Mouse (Mus musculus) intestine, postnatal 0 days (tissue): ENCODE results near the gene Hba-a2. TPM values are rescaled to one million over a fixed set of nuclear protein-coding genes. Genes with fewer than 3 reads are reported as not detected.
A peak's percentile ranks its signal among the peaks of the same experiment; 100 is the strongest.
"Not testable (repeated sequence)": the region's sequence is repeated elsewhere in the genome, so short reads cannot be mapped to it uniquely, and the experiment has no call there.

Experiments
- ATAC-seq: fragments of 200-750 bp; cut with Nextera tagmentation; 2 replicates; pipeline ENCODE4 v1.8.0; 2017; ENCODE audit warnings: mild to moderate bottlenecking, moderate TSS enrichment, moderate library complexity
- H3K27ac ChIP-seq: fragments of 300-500 bp; sonication (generic); 2 replicates; pipeline ENCODE4 v1.5.1; 2014; ENCODE audit warnings: mild to moderate bottlenecking, low read depth, low read length, moderate library complexity
- H3K27me3 ChIP-seq: fragments of 300-500 bp; sonication (generic); replicated peaks from 2 replicates; pipeline ENCODE4 v1.6.1; 2014; ENCODE audit warnings: low read length, mixed read lengths; ENCODE audit not compliant: control insufficient read depth, insufficient read depth
- H3K36me3 ChIP-seq: fragments of 300-500 bp; sonication (generic); 2 replicates; pipeline ENCODE4 v1.6.1; 2014; ENCODE audit warnings: mild to moderate bottlenecking, moderate library complexity; ENCODE audit not compliant: control insufficient read depth, insufficient read depth
- H3K4me1 ChIP-seq: fragments of 300-500 bp; sonication (generic); replicated peaks from 2 replicates; pipeline ENCODE4 v1.6.1; 2014; ENCODE audit warnings: antibody characterized with exemption, low read length, mixed read lengths; ENCODE audit not compliant: control insufficient read depth, insufficient read depth
- H3K4me2 ChIP-seq: fragments of 300-500 bp; sonication (generic); replicated peaks from 2 replicates; pipeline ENCODE4 v1.6.1; 2014; ENCODE audit warnings: low read depth, mild to moderate bottlenecking, moderate library complexity
- H3K4me3 ChIP-seq: fragments of 300-500 bp; sonication (generic); 2 replicates; pipeline ENCODE4 v1.5.1; 2014; ENCODE audit warnings: low read depth, low read length
- H3K9ac ChIP-seq: fragments of 300-500 bp; sonication (generic); 2 replicates; pipeline ENCODE4 v1.6.1; 2014; ENCODE audit warnings: mild to moderate bottlenecking, low read depth, low read length
- H3K9me3 ChIP-seq: fragments of 300-500 bp; sonication (generic); 2 replicates; pipeline ENCODE4 v1.6.1; 2016; ENCODE audit warnings: mixed run types; ENCODE audit not compliant: control insufficient read depth
- CTCF ChIP-seq: sonication (generic); IDR thresholded peaks from 2 replicates; pipeline ENCODE4 v1.5.1; 2016; ENCODE audit warnings: low read depth, mild to moderate bottlenecking, control low read depth, antibody characterized with exemption, moderate library complexity
- WGBS: fragments of 180-500 bp; shearing (Covaris S2); extraction: QIAGEN DNeasy Blood & Tissue Kit; methylation state at CpG from one replicate; pipeline ENCODE4 v1.1.7; 2014; 5-methylcytosine and 5-hydroxymethylcytosine counted together
- polyA plus RNA-seq: library from polyadenylated mRNA; unstranded; fragments of >200 nt; fragmentation: Nextera tagmentation; extraction: Ambion mirVana; gene quantifications from 2 replicates; pipeline ENCODE4 v1.2.1, GENCODE M21; 2015

Hba-a2 gene
- polyA plus RNA-seq, 1 experiment from 2014 or later = 860 TPM

DNA sequence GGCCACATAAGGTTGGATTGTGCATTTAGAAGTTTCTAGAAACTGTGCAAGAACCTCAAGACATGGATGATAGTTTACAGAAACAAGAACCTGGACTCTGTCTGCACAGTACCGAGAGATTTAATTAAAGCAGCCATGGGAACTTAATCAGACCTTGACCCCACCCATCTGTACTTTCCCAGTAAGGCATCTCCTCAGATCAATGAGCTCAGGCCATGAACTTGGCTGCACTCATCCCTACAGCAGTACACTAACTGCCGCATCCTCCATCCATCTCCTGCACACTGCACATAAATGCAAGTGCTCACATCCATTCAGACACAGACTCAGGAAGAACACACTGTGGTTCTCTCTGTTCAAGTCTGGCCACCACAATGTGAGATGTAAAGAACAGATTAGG lies 15.6 kb upstream of the Hba-a2 start:
- H3K4me2 ChIP-seq = no peak overlapping the region
- no peak overlapping the region for H3K4me3 ChIP-seq
- H3K9me3 ChIP-seq = no peaks in the 10 kb centered on the region
- H3K27ac ChIP-seq = no peak overlapping the region
- no peak for TF ChIP-seq CTCF
- H3K9ac ChIP-seq = no peak overlapping the region
- no peak for ATAC-seq
- peaks cover 11% of the 10 kb centered on the region; the same call in 1 of the 2 replicates for H3K27me3 ChIP-seq
- WGBS = 57% methylated on average over 2 of the region's 2 CpGs
- H3K4me1 ChIP-seq = no peaks in the 10 kb centered on the region
- H3K36me3 ChIP-seq = no peaks in the 10 kb centered on the region

DNA sequence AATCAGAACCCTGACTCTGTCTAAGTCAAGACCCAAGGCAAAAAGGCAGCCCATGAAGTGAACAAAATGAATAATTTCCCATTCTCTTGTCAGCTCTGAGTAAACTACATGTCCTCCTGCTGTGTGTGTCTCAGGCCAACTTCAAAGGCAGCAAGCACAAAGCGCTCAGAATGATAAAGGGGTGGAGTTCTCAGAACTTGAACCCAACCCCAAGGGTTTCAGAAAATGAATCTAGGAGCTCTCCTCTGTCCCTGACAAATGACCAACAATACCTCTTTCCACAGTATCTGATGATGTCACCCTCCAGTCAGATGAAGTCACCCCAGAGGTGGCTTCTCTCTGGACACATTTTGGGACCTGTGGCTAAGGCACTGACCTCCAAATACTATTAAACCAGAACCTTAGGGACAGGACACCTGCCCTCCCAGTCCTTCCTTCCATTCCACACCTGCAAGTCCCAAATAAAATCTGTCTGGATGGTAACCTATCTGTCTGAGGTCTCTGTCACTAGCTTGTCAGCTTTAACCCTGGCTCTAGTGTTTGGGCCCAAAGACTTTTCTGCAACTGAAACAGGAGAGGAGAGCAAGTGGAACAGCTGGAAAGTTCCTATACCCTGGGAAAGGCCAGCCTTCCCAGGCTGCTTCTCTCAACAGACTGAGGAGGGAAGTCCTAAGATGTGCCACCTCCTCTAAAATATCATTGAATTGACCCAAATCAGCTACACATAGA lies 14.7 kb upstream of the Hba-a2 start:
- no peak overlapping the region for H3K9ac ChIP-seq
- WGBS = 70% methylated on average over 1 of the region's 1 CpGs
- H3K9me3 ChIP-seq = no peaks in the 10 kb centered on the region
- no peak for ATAC-seq
- H3K36me3 ChIP-seq = no peaks in the 10 kb centered on the region
- TF ChIP-seq CTCF = no peak
- no peak overlapping the region for H3K4me3 ChIP-seq
- no peak overlapping the region for H3K4me2 ChIP-seq
- H3K4me1 ChIP-seq = no peaks in the 10 kb centered on the region
- H3K27me3 ChIP-seq = peaks cover 5% of the 10 kb centered on the region; the same call in 1 of the 2 replicates
- H3K27ac ChIP-seq = no peak overlapping the region

DNA sequence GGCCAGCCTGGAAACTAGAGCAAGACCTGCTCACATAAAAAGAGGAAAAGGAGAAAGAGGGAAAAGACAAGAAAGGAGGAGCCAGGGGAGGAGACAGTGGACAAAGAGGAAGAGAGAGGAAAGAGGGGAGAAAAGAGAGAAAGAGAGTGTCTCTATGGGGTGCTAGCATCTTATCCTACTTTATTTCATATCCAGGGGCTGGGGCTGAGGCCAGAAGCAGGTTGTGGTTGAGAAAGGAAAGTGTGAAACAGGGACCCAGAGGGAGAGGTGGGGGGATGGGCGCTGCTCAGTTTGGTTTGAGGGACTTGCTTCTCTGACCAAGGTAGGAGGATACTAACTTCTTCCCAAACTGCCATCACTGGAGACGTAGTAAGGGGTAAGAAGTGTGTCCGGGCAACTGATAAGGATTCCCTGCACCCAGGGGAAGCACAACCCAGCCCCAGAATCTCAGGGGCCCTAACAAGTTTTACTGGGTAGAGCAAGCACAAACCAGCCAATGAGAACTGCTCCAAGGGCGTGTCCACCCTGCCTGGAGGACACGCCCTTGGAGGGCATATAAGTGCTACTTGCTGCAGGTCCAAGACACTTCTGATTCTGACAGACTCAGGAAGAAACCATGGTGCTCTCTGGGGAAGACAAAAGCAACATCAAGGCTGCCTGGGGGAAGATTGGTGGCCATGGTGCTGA lies 13.1 kb upstream of the Hba-a2 start, which contains the start of gene Hba-a1:
Hba-a1 (plus strand) TSS at position 421 of the 687 bp plus-strand sequence.
- not testable (repeated sequence) for H3K36me3 ChIP-seq, H3K9me3 ChIP-seq, H3K27ac ChIP-seq, H3K4me3 ChIP-seq, H3K27me3 ChIP-seq, H3K4me1 ChIP-seq, H3K4me2 ChIP-seq, ATAC-seq, H3K9ac ChIP-seq
- WGBS = 44% methylated on average over 1 of the region's 5 CpGs

DNA sequence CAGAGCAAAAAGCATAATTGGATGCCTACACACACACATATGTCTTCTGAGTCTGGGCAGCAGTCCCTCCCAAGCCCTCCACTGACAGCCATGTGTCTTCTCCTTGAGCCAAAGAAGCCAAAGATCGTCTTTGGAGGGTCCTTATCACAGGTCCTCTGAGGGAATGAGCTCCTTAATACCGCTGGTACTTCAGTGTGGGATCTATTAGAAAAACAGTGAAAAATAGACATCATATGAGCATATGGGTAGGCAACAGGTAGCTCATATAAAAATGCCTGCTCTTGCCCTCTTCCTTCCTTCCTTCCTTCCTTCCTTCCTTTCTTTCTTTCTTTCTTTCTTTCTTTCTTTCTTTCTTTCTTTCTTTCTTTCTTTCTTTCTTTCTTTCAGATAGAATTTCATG lies 11.7 kb upstream of the Hba-a2 start:
- H3K27me3 ChIP-seq, H3K36me3 ChIP-seq, H3K27ac ChIP-seq, ATAC-seq, H3K9me3 ChIP-seq, H3K4me3 ChIP-seq, H3K4me1 ChIP-seq, H3K4me2 ChIP-seq, H3K9ac ChIP-seq: not testable (repeated sequence)
- 60% methylated on average over 2 of the region's 2 CpGs for WGBS

DNA sequence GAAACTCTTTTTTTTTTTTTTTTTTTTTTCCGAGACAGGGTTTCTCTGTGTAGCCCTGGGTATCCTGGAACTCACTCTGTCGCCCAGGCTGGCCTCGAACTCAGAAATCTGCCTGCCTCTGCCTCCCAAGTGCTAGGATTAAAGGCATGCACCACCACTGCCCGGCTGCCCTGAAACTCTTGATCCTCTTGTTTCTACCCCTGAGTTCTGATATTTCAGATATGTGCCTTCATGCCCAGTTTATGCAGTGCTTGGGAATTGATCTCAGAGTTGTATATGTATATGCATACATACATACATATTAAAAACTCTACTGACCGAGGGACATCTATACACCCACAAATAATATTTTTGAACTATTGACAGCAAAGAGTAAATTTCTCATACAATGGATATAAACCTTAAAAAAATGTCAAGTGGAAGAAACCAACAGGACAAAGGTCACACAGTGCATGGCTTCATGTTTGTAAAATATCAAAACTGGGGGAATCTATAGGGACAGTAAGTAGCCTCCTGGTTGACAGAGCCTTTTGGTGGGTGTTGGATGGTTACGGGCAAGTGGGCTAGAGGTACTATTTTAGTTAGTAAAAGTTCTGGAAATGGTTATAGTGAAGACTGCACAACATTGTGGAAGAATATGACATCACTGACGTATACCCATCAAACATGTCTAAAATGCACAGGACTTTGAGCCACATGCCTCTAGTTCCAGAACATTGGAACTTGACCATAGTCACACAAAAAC lies 11.1 kb upstream of the Hba-a2 start:
- Histone ChIP-seq H3K27ac (no peak overlapping the region), H3K36me3 (no peaks in the 10 kb centered on the region), H3K4me3 (no peak overlapping the region), H3K9ac (no peak overlapping the region), H3K4me2 (no peak overlapping the region), H3K4me1 (no peaks in the 10 kb centered on the region), H3K27me3 (0 out of 2 replicates have a peak, but pooled peaks cover 3% of the 10 kb centered on the region), H3K9me3 (no peaks in the 10 kb centered on the region)
- no peak for ATAC-seq
- no peak for TF ChIP-seq CTCF
- WGBS = 76% methylated on average over 7 of the region's 7 CpGs

DNA sequence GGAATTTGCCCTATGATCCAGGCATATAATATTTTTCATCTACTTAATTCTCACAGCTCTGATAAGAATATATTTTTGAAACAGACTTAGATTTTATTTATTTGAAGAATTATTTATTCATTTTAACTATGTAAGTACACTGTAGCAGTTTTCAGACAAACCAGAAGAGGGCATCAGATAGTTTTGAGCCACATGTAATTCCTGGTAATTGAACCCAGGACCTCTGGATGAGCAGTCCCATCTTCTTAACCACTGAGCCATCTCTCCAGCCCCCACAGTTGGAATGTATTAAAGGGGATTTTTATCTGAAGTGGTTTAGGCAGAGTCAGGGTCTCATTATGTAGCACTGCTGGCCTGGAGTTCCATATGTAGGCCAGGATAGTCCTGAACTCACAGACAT lies 10.4 kb upstream of the Hba-a2 start:
- not testable (repeated sequence) for H3K9ac ChIP-seq, H3K36me3 ChIP-seq, H3K4me1 ChIP-seq, H3K27ac ChIP-seq, ATAC-seq, H3K27me3 ChIP-seq, H3K4me3 ChIP-seq, H3K9me3 ChIP-seq, H3K4me2 ChIP-seq
- 0 out of 2 replicates have a peak, but pooled peaks have one; percentile 7 for TF ChIP-seq CTCF
